Mouse (Mus musculus): ENCODE measurements around the gene Uqcc1. TPM values are rescaled to one million over a fixed set of nuclear protein-coding genes. Genes with fewer than 3 reads are reported as not detected.
"Not testable (repeated sequence)": the region's sequence is repeated elsewhere in the genome, so short reads cannot be mapped to it uniquely, and the experiment has no call there.

Uqcc1 gene
- total RNA-seq, 2 experiments from 2014 or later = 83.7 to 84.9 TPM

GRCm38 (mm10) chr2:155862573-155863300, 67.4 kb downstream of the Uqcc1 start:
- peak in 1 of 2 experiments; percentile 34 for DNase-seq (ENCODE audit: low spot score in 2 of 2)

- DNase-seq (ENCODE audit: low spot score in 2 of 2) = no peak
These were observed 68.5 kb downstream of the Uqcc1 start for GRCm38 (mm10) chr2:155861581-155861980.

DNA sequence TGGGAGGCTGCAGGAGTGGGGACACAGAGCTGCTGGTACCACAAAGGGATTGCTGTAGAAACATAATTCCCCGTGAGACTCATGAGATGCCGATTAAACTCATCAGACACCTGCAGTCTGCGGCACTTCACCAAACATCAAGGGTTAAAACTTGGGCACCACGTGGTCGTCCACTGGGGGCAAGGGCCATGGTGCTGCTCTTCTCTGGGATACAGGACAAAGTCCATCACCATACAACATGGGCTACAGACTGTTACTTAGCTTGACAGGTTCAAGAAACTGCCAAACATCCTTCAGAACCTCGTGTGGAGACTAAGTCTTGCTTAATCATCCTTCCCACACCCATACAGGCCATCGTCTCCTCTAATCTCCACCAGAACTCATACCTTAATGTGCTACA, 70.0 kb downstream of the Uqcc1 start:
- DNase-seq (ENCODE audit: low spot score in 2 of 2) = no peak

GRCm38 (mm10) chr2:155852536-155852935, 77.6 kb downstream of the Uqcc1 start:
- DNase-seq (ENCODE audit: low spot score in 2 of 2) = no peak

GRCm38 (mm10) chr2:155850120-155850519, 80.0 kb downstream of the Uqcc1 start:
- no peak for DNase-seq (ENCODE audit: low spot score in 2 of 2)

DNA sequence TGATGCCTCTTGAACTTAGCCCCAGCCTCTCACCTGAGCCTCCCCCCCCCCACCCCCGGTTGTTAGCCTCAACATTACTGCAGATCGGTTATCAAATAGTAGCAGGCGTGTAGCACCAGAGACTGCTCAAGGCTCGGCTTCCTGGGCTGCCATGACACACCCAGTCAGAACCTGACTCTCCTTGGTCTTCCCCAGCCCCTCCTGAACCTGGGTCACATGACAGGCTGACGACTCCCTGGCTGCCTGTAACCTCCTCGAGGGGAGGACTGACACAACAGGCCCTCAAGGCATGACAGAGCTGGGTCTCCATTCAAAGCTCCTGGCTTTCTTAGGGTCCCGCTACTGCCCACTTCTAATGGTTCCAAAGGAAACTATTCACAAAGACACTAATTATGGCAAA, 80.6 kb downstream of the Uqcc1 start:
- no peak for DNase-seq (ENCODE audit: low spot score in 2 of 2)

- peak; percentile 54 to 86 for DNase-seq (ENCODE audit: low spot score in 2 of 2)
These were observed 81.8 kb downstream of the Uqcc1 start for GRCm38 (mm10) chr2:155848291-155848690.

- DNase-seq (ENCODE audit: low spot score in 2 of 2) = no peak
These were observed 83.2 kb downstream of the Uqcc1 start for GRCm38 (mm10) chr2:155846930-155847329.

- DNase-seq (ENCODE audit: low spot score in 2 of 2) = no peak
These were observed 91.1 kb downstream of the Uqcc1 start for GRCm38 (mm10) chr2:155838961-155839360.

GRCm38 (mm10) chr2:155837961-155838360, 92.1 kb downstream of the Uqcc1 start:
- DNase-seq (ENCODE audit: low spot score in 2 of 2) = no peak

GRCm38 (mm10) chr2:155834732-155835131, 95.4 kb downstream of the Uqcc1 start, which contains the start of gene Fam83c:
Gene Fam83c (minus strand): TSS chr2:155834854.
- no peak for DNase-seq (ENCODE audit: low spot score in 2 of 2)

GRCm38 (mm10) chr2:155832087-155832486, 98.0 kb downstream of the Uqcc1 start:
- DNase-seq (ENCODE audit: low spot score in 2 of 2) = not testable (repeated sequence)

DNA sequence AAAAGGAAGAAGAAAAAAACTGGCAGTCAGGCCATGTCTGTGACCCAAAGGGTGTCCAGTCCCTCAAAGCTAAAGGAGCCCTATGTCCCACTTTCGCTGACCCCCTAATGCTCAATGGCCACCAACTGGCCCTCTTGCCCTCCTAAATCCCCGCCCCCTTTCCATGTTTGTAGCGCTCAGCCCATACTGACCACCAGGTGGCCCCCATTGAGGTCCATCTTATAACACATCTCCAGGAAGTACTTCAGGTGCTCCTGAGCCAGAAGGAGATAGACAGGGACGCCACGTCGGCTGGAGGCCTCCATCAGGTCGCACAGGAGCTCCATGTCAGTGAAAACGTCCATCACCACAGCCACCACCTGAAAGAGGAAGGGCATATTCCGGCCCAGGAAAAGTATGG, 98.8 kb downstream of the Uqcc1 start:
- DNase-seq (ENCODE audit: low spot score in 2 of 2) = no peak

GRCm38 (mm10) chr2:155830841-155831240, 99.3 kb downstream of the Uqcc1 start:
- no peak for DNase-seq (ENCODE audit: low spot score in 2 of 2)

GRCm38 (mm10) chr2:155826630-155827424, 103.3 kb downstream of the Uqcc1 start, which contains the start of gene Eif6:
Gene Eif6 (minus strand): TSS chr2:155826925.
- DNase-seq (ENCODE audit: low spot score in 2 of 2) = peak; percentile 79 to 81

DNA sequence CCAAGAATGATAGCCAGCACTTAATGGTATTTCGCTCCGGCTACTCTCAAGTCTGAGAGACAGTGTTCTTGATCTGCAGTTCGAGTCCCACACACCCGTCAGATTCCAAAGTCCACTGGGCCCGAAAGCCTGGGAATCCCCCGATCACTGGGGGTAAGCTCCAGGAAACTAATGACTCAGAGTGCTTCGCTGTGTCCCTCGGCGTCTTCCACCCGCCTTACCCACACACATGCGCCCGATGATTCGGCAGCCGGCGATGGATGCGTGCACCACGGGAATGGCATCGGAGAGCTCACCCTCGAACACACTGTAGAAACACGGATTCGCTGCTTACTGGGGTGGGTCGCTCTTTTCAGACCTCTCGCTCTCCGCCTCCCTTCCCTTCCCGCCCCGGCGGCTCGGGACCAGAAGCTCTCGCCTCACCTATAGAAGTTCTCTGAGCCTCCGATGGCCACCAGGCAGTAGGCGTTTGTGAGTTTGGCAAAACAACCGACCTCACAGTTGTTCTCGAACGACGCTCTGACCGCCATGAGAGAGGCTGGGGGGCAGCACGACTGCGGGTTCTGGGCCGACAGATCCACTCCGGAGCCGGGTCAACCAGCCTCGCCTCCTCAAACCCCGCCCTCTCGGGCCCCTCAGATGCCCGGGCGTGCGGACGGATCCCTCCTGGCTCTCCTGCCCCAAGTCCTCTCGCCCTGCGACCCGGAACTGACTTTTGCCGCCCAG, 104.0 kb downstream of the Uqcc1 start:
- no peak for DNase-seq (ENCODE audit: low spot score in 2 of 2)

DNA sequence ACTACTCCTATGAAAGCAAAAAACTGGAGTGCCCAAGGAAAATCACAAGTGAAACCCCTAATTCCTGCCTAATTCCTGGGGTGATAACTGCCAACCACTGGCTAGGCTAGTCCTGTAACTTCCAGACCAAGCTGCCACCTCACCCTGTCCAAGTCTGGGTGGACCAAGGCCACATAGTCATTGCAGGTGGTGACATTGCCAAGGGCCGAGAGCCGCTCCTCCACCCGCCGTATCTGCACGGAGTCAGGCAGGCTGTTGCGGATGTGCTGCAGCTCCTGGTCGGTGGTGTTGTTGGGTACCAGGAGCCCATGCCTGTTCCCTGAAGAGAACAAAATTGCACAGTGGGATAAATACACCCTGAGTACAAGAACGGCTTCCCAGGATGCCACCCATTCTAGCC, 106.4 kb downstream of the Uqcc1 start:
- no peak for DNase-seq (ENCODE audit: low spot score in 2 of 2)

GRCm38 (mm10) chr2:155820779-155821178, 109.3 kb downstream of the Uqcc1 start:
- no peak for DNase-seq (ENCODE audit: low spot score in 2 of 2)

DNA sequence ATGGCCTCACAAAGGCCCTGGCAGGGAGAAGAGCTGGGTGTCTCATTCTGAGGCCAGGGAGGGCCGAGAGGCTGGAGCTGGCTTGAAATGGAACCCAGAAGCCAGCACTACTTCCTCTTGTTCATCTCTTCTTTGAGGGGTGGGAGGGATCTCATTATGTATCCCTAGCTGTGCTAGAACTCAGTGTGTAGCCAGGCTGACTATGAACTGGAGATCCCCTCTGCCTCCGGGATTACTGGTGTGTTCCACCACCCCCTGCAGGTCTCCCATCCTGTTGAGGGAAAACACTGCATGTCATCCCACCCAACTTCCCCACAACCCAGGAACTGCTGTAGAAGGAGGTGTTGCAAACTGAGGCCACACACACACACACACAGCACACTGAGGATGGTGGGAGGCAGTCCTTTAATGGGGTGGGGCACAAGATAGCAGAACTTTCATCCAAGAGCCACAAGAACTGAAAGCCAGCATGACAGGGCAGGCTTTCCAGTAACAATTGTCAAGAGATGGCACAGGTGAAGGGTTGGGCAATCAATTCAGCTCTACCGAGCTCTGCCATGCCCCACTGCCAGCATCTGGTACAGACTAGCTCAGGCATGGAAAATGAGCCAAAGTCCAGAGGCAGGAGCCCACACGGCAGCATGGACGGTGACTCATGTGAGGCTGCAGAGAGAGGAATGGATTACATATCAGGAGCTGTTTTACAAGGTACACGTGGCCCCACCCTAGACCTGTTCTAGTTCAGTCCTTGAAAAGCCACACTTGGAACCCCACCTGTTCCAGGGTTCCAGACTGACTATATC, 110.5 kb downstream of the Uqcc1 start:
- DNase-seq (ENCODE audit: low spot score in 2 of 2) = no peak

DNA sequence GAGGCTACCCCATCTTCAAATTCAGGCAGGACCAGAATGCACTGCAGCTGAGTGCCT, 110.9 kb downstream of the Uqcc1 start, which contains the start of gene BC029722:
Gene BC029722, minus strand, starts transcription at position 35 of the 57 bp plus-strand sequence.
- DNase-seq (ENCODE audit: low spot score in 2 of 2) = no peak

GRCm38 (mm10) chr2:155818596-155819391, 111.3 kb downstream of the Uqcc1 start:
- DNase-seq (ENCODE audit: low spot score in 2 of 2) = peak; percentile 94 to 95
